Mouse (Mus musculus) cerebellum, adult 2 months (tissue): Measurements from ENCODE around the gene Shc3. TPM values are rescaled to one million over a fixed set of nuclear protein-coding genes. Genes with fewer than 3 reads are reported as not detected.

Source experiments
- DNase-seq, 2 experiments: peaks; one replicate each; pipeline ENCODE4 v3.0.0; 2021
- H3K27ac ChIP-seq: fragments of 200-500 bp; 2 replicates; pipeline ENCODE4 v1.5.1; 2012; ENCODE audit warnings: low read length, control low read depth, inconsistent platforms; ENCODE audit not compliant: insufficient read depth
- H3K27me3 ChIP-seq: fragments of 200-500 bp; 2 replicates; pipeline ENCODE4 v1.6.1; 2012; ENCODE audit warnings: inconsistent platforms, mild to moderate bottlenecking, low read length, moderate library complexity; ENCODE audit not compliant: control insufficient read depth, insufficient read depth
- H3K4me1 ChIP-seq: fragments of 200-500 bp; 2 replicates; pipeline ENCODE4 v1.6.1; 2011; ENCODE audit warnings: low read length; ENCODE audit not compliant: control insufficient read depth, insufficient read depth
- H3K4me3 ChIP-seq: fragments of 200-500 bp; replicated peaks from 2 replicates; pipeline ENCODE3; 2011; ENCODE audit warnings: mild to moderate bottlenecking, low read depth, low read length, control low read depth; ENCODE audit not compliant: insufficient read depth
- CTCF ChIP-seq: fragments of 200-500 bp; IDR thresholded peaks from 2 replicates; pipeline ENCODE4 v1.5.1; 2011; ENCODE audit warnings: low read depth, mild to moderate bottlenecking, control low read depth, low read length, moderate library complexity, borderline replicate concordance; ENCODE audit not compliant: insufficient read depth
- POLR2A ChIP-seq: fragments of 200-500 bp; IDR thresholded peaks from 2 replicates; pipeline ENCODE4 v1.6.1; 2011; ENCODE audit warnings: low read length, control low read depth, borderline replicate concordance; ENCODE audit not compliant: insufficient read depth
- WGBS: fragments of 180-500 bp; shearing (Covaris S2); methylation state at CpG from one replicate; pipeline ENCODE4 v1.1.7; 2018; 5-methylcytosine and 5-hydroxymethylcytosine counted together
- polyA plus RNA-seq: library from polyadenylated mRNA; depleted of rRNA; stranded (reverse); fragments of >200 nt; gene quantifications from 2 replicates; pipeline ENCODE4 v1.2.3, GENCODE M21; 2012

The Shc3 gene
- polyA plus RNA-seq, 1 experiment, result 22.7 TPM

GRCm38 (mm10) chr13:51526480-51526879 is 42.7 kb downstream of the Shc3 start:
- WGBS, result 25% methylated on average over 7 of the region's 7 CpGs
- Histone ChIP-seq H3K27ac (no peak overlapping the region), H3K27me3 (no peaks in the 10 kb centered on the region), H3K4me3 (no peak overlapping the region), H3K4me1 (no peaks in the 10 kb centered on the region)
- DNase-seq, result peak; percentile 17 to 35
- TF ChIP-seq CTCF (no peak), POLR2A (no peak)

GRCm38 (mm10) chr13:51524316-51524715 is 44.9 kb downstream of the Shc3 start:
- Histone ChIP-seq H3K4me1 (no peaks in the 10 kb centered on the region), H3K4me3 (no peak overlapping the region), H3K27me3 (no peaks in the 10 kb centered on the region), H3K27ac (no peak overlapping the region)
- no peak for DNase-seq
- WGBS, result 91% methylated on average over 4 of the region's 4 CpGs
- TF ChIP-seq POLR2A, result no peak
- TF ChIP-seq CTCF, result no peak

GRCm38 (mm10) chr13:51523311-51523710 is 45.9 kb downstream of the Shc3 start:
- no peak for DNase-seq
- no peak overlapping the region for H3K27ac ChIP-seq
- no peaks in the 10 kb centered on the region for H3K4me1 ChIP-seq
- no peaks in the 10 kb centered on the region for H3K27me3 ChIP-seq
- 93% methylated on average over 10 of the region's 10 CpGs for WGBS
- TF ChIP-seq POLR2A, result no peak
- TF ChIP-seq CTCF, result no peak
- no peak overlapping the region for H3K4me3 ChIP-seq

- WGBS, result 98% methylated on average over 6 of the region's 6 CpGs
- H3K4me3 ChIP-seq, result no peak overlapping the region
- no peak overlapping the region for H3K27ac ChIP-seq
- H3K4me1 ChIP-seq, result no peaks in the 10 kb centered on the region
- no peaks in the 10 kb centered on the region for H3K27me3 ChIP-seq
- no peak for TF ChIP-seq CTCF
- no peak for TF ChIP-seq POLR2A
- no peak for DNase-seq
Observed at GRCm38 (mm10) chr13:51518880-51519279, 50.3 kb downstream of the Shc3 start.

- Histone ChIP-seq H3K4me1 (no peaks in the 10 kb centered on the region), H3K27ac (no peak overlapping the region), H3K27me3 (no peaks in the 10 kb centered on the region), H3K4me3 (no peak overlapping the region)
- 84% methylated on average over 4 of the region's 4 CpGs for WGBS
- no peak for DNase-seq
- TF ChIP-seq CTCF (no peak), POLR2A (no peak)
Observed at GRCm38 (mm10) chr13:51517943-51518342, 51.3 kb downstream of the Shc3 start.

GRCm38 (mm10) chr13:51508836-51509235 is 60.4 kb downstream of the Shc3 start:
- no peaks in the 10 kb centered on the region for H3K27me3 ChIP-seq
- TF ChIP-seq POLR2A (no peak), CTCF (no peak)
- H3K4me3 ChIP-seq, result no peak overlapping the region
- 41% methylated on average over 9 of the region's 9 CpGs for WGBS
- no peaks in the 10 kb centered on the region for H3K4me1 ChIP-seq
- H3K27ac ChIP-seq, result no peak overlapping the region
- DNase-seq, result no peak

- Histone ChIP-seq H3K27ac (no peak overlapping the region), H3K27me3 (no peaks in the 10 kb centered on the region), H3K4me3 (no peak overlapping the region), H3K4me1 (no peaks in the 10 kb centered on the region)
- DNase-seq, result no peak
- TF ChIP-seq POLR2A (no peak), CTCF (no peak)
- 18% methylated on average over 5 of the region's 5 CpGs for WGBS
Observed at GRCm38 (mm10) chr13:51505711-51506110, 63.5 kb downstream of the Shc3 start.

GRCm38 (mm10) chr13:51499769-51500168 is 69.5 kb downstream of the Shc3 start:
- 16% methylated on average over 1 of the region's 1 CpGs for WGBS
- Histone ChIP-seq H3K27ac (no peak overlapping the region), H3K4me1 (no peaks in the 10 kb centered on the region), H3K27me3 (no peaks in the 10 kb centered on the region), H3K4me3 (no peak overlapping the region)
- TF ChIP-seq POLR2A (no peak), CTCF (no peak)
- peak in 1 of 2 experiments; percentile 50 for DNase-seq
